Mouse (Mus musculus) ES-E14 (cell line): ENCODE measurements at regions not wholly inside any gene's neighbourhood (a gene's known extent, or its start where the extent isn't known, plus 50 kb on each side); places are given as distances from the start of the nearest gene placed in this dataset.

Experiments
- ZC3H11A ChIP-seq: IDR thresholded peaks from 2 replicates; pipeline ENCODE4 v1.6.1; 2012; ENCODE audit warnings: low read depth, mild to moderate bottlenecking, inconsistent platforms, low read length, borderline replicate concordance
- ZNF384 ChIP-seq: IDR thresholded peaks from 2 replicates; pipeline ENCODE4 v1.6.1; 2012; ENCODE audit warnings: low read depth, low read length, inconsistent platforms

- TF ChIP-seq ZC3H11A (no peak), ZNF384 (no peak)
These were observed 132.2 kb downstream of the Zbtb18 start for GRCm38 (mm10) chr1:177574312-177574711.
